Mouse (Mus musculus) spleen, postnatal 10 days (tissue): ENCODE measurements around the gene Lin7b.
A peak's percentile ranks its signal among the peaks of the same experiment; 100 is the strongest.

ENCODE experiments used
- DNase-seq, 2 experiments: peaks; one replicate each; pipeline ENCODE4 v3.0.0; 2021 to 2022; ENCODE audit warnings: low spot score in 2 of 2

Gene Lin7b

DNA sequence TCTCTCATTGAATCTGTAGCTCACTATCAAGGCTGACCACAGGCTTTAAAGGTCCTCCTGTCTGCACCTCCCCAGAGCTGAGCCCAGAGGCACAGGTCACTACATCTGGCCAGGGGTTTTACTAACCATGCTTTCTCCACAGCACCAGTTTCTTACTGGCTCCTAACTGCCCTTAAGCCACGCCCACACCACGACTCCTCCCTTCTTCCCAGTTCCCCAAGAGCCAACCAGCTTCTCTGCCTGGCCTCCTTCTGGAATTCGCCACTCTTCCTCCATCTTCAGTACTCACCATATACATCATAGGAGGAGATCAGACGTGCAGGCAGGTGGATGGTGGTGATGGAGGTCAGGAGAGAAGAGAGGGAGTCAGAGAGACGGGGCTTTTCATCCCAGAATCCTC lies 17.3 kb downstream of the Lin7b start:
- no peak for DNase-seq

DNA sequence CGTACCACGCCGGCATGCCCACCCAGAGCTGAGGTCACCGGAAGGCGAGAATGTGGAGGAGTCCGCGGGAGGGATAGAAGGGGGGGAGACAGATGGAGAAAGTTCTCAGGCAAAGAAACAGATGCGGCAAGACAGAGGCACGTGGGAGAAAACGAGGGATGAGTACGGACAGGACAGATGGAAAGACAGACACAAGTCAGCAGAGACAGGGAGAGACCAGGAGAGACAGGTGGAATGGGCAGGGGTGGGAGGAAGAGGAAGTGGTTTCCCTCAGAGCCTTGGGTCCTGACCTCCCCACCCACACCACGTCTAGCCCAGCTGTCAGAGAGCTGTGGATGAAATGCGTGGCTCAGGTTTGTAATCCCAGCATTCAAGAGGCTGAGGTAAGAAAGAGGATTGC lies 23.5 kb downstream of the Lin7b start:
- DNase-seq = no peak

DNA sequence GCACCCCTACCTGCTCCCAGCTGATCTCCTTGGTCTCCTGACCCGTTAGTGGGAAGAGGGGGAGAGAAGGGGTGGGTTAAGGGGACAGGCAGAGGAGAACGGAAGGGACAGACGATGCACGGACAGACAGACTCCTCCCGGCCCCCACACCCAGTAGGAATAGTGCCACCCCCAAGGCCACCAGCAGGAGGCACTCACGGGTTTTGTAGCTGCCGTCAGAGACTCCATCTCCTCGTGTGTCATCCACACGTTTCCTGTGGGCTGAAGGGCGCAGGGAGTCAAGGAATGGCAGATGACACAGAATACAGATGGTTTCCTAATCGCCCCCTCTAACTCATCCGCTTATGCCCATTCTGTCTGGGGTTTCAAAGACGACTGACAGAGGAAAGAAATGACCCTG lies 26.8 kb downstream of the Lin7b start:
- DNase-seq = peak in 1 of 2 experiments; percentile 54

DNA sequence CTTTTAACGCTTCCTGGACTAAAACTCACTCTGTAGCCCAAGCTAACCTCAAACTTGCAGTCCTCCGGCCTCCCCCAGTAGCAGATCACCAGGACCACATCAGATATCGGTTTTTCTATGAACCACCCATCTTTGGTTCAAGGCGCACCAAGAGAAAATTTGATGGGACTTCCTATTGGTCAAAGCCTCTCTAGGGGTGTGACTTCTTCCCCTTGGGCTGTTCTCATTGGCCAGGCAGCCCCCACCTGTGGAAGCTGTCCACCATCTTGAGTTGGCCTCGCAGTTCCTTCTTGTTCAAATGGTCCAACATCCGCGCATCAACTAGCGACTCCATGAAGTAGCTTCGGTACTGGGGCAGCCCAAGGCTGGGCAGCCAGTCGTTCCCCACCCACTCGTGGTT lies 28.3 kb downstream of the Lin7b start:
- no peak for DNase-seq

DNA sequence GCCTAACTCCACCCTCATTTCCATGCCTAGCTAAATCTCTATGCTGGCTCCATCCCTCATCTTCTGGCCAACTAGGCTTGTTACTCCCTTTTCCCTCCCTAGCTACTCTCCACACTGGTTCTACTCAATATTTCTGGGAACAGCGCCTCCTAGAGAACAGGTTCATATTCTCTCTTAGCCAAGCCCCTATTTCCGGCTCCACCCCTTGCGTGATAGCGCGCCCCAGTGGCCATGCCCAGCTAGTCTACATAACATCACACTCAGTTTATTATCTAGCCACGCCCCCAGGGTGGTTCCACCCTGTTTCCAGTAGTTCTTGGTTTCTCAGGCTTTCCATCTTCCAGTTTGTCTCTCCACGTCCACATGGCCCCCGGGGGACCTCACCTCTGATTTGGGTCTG lies 29.1 kb downstream of the Lin7b start:
- DNase-seq = peak; percentile 35 to 86

DNA sequence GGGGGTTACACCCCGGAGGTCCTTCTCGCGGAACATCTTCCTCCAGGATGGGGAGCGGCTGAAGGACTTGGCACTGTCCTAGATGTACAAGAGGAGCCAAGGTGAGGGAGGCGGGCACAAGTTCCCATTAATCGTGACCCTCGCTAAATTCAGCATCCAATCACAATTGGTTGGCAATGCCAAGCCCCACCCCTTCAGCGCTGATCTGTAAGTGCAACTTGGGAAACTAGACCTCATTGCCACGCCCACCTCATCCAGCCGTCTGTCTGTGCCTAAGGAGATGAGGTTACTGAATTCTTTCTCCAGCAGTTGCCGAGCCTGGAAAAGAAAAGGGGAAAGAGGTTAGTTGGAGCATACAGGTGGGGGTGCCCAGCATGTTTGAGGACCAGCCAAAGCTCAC lies 29.7 kb downstream of the Lin7b start:
- DNase-seq = peak; percentile 17 to 51

DNA sequence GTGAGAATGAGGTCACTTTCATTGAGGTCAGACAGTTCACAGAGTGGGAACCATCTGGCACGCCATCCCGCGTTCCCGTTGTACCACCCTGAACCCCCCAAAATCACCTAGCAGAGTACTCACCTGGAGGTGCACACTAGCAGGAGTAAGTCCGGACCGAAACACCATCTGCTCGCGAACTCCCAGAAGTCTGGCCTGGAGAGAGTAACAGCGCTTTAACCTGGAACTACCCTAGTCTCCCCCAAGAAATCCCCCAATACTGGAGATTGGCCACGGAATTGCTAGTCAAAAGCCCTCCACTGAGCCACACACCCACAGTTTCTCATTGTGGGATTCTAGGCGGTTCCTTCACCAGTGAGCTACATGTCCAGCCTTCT lies 30.3 kb downstream of the Lin7b start:
- DNase-seq = no peak

DNA sequence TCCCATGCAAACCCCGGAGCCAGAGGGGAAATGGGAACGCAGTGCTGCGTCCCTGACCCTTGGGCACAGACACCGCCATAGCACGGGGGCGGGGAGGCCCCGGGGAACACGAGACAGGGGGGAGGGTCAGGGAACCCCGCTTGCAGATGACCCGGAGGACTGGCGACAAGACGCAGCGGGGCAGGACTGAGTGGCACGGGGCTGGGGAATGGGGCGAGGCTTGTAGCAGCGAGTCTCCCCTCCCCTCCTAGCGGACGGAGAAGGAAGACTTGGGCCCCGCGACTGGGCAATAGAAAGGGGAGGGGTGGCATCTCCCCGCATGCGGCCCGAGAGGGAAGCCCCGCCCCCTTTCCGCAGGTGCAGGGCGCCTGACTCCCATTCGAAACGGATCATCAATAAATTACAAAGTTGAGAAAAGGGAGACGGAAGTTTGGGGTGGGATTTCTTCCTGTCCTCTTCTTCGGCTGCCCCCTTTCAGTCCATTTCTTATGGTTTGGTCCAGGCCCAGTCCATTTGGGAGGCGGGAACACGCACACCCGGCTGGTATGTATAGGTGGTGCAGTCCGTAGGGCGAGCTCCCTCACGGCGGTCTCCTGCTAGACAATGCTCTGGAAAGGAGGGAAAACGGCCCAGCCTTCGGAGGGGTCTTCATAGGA lies 30.8 kb downstream of the Lin7b start:
- peak; percentile 50 to 62 for DNase-seq

DNA sequence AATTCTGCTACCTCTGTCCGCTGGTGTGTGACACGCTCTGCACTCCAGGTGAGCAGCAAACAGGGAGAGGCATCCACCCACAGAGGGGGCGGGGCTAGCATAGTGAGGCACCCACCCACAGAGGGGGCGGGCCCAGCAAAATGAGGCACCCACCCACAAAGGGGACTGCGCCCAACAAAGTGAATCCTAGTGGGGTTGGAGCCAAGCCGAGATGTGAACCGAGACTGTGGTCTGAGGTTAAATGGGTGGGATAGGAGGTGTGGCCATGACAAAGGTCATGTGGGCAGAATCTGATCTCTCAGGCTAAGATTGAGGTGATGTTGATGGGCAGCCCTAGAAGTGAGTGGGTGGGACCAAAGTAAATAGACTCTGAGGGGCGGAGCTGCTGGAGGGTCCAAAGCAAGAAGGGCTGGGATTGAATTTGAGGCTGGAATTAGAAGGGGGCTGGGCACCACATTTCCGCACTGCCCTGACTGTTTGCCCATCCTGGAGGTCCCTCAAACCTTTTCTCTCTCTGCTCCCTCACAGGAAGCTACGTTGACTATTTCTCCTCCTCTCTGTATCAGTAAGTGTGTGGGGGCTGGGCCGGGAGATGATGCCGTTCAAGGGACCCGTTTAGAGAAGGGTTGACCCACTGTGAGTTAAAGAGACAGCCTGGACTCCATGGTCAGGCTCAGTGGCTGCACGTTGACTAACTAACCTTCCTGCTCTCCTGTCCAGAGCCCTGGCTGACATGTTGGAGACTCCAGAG lies 32.0 kb downstream of the Lin7b start:
- DNase-seq = peak in 1 of 2 experiments; percentile 47

DNA sequence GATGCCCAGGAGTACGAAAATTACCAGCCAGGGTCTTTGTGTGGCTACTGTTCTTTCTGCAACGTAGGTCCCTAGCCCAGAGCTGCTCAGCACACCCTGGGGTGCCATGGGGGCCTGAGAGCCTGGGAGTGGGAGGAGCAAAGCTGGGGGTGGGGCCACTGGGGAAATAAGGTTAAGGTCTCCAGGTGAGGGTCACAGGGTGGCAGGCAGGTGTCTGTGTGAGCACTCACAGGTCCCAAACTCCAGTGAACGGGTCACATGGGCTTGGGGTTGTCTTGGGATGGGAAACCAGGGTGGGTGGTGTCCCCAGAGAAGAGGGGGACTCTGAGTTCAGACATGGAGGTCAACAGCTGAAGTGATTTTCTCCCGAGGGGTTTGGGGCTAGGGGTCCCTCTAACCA lies 32.9 kb downstream of the Lin7b start:
- DNase-seq = no peak

DNA sequence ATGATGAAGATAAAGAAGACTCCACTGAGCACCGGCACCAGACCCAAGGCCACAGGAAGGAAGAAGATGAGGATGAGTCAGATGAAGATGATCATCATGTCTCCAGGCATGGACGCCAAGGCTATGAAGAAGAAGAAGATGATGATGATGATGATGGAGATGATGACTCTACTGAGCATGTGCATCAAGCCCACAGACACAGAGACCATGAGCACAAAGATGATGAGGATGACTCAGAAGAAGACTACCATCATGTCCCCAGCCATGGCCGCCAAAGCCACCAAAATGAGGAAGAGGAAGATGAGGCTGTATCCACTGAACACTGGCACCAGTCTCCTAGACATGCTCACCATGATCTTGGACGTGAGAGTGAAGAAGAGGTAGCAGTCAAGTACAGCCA lies 34.1 kb downstream of the Lin7b start:
- no peak for DNase-seq

DNA sequence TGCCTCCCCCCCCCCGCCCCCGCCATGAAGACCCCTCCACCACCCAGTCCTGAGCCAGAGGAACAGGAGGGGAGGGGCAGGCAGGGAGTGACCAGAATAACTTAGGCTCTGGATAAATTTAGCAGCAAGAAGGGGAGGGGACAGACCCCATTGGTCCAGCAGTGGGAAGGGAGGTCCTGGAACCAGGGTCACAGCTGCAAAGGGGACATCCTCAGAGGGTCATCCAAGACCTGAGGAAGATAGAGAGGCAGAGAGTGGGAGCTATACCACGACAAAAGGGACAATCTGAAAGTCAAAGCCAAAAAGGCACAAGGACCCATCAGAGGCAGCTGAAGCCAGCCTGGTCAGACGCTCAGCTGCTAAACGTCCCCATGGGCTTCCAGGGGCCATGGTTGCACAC lies 35.3 kb downstream of the Lin7b start, which contains the start of gene Hrc:
Hrc (plus strand) TSS at position 235 of the 400 bp plus-strand sequence.
- no peak for DNase-seq

DNA sequence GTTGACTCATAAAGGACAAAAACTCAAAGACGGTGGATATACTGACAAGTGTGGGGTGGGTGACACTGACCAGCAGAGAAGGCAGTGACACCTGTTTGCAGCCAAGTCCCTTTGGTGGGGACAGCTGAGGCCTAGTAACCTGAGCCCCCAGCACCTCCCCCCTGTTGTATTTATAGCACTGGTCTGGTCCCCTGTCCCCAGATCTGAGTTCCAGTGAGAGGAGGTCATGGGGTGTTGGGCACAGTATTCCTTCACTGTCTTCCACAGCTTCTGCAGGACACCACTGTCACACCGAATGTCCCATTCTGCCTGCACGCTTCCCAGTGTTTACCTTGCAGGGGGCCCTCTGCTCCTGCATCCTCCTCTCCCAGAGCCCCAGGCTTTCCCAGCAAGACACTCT lies 35.8 kb downstream of the Lin7b start:
- DNase-seq = no peak

DNA sequence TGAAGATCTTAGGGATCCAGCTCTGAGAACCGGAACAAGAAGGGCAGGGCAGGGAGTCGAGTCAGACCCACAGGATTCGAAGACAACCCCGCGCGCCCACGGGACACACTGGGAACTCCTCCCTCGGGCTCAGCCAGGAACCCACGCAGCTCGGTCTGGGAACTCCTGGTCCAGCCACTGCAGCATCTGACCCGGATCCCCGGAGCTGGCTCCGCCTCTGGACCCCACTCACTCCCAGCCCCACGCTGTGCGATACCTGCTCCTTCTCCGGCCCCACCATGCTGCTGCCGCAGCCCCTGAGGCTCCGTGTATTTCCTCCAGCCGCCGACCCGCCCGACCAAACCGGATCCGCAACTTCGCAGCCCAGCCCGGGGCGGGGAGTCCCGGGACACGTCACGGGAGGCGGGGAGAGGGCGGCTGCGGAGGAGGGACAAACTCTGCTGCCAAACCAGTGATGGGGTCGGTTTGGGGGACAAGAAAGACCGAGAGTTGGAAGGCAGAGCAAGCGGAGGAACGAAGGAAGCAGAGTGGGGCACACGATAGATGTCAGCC lies 36.9 kb downstream of the Lin7b start, which contains the start of gene Trpm4:
Trpm4 (minus strand) TSS at position 350 of the 552 bp plus-strand sequence.
- DNase-seq = peak; percentile 44 to 81

DNA sequence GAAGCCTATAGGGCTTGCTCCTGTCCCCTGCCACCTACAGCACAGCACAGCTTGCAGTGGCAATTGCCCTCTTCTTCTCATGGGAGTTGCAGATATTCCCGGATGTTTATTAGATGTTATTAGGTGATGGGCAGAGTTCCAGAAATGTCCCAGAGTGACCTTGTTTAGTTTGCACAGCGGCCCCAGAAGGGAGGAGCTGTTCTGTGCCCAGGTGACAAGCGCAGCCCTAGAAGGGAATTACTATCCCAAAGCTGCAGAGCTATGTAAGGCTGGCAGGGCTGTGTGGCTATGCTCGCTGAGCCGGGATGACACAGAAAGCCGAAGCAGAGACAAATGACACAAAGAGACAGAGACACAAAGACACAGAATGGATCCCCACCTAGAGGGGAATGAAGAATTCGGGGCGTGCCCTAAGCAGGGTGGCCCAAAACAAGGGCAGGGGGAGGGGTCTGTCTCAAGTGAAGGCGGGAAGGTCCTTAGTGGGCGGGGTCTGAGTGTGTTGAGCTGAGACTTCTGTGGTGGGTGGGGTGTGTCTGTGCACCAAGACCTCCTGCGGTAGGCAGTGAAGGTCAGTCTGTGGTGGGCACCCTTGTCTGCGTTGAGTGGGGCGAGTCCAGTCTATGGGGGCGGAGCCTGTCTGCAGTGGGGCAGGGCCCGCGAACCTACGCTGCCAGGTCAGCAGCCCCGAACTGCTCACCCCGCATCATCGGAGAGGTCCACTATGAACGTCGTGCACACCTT lies 37.5 kb downstream of the Lin7b start:
- DNase-seq = peak in 1 of 2 experiments; percentile 37

DNA sequence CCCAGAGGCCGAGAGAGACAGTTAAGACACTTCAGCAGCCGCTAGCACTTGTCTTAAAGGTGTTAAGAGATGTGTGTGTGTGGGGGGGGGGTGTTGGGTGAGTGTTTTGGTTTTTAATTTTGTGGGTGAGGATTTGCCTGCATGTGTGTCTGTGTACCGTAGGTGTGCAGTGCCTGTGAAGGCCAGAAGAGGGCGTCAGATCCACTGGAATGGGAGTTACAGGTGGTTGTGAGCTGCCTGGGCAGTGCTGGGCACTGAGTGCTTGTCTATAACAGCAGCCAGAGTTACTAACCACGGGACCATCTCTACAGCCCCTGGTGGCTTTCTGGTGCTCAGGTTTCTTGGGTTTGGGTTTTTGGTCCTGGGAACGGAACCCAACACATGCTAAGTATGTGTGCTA lies 38.9 kb downstream of the Lin7b start:
- no peak for DNase-seq

DNA sequence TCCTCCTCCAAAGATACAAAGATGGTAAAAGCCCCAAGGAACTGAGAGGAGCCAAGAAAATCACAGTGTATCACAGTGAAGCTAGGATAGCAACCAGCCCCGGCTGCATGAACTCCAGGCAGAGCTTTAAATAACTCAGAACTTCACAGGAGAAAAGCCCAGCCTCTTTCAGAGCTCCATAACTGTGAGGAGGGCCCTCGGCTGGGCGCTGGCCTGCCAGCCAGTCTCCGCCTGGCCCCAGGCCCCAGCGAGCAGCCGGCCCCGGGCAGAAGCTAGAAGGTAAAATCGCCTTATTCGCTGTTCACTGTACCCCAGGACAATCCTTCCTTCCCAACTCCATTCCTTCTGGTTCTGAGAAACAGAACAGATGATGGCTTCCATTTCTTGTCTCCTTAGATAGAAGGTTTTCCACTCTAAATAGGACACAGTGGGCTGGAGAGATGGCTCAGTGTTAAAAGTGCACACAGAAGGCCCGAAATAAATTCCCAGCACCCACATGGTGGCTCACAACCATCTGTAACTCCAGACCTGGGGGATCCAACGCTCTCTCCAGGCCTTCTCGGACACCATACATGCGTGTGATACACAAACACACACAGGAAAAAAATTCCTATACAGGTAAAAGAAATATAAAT lies 41.4 kb downstream of the Lin7b start:
- DNase-seq = no peak

DNA sequence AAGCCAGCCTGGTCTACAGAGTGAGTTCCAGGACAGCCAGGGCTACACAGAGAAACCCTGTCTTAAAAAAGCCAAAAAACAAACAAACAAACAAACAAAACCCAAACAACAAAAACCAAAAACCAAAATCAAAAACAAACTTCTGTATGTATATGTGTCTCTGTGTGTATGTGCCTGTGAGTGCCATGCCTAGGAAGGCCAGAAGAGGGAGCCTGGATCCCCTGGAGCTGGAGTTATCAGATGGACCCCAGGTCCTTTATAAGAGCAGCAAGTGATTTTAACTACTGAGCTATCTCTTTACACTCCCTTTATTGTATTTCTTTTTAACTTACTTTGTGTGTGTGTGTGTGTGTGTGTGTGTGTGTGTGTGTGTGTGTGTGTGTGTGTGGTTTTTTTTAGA lies 44.6 kb downstream of the Lin7b start:
- DNase-seq = no peak

DNA sequence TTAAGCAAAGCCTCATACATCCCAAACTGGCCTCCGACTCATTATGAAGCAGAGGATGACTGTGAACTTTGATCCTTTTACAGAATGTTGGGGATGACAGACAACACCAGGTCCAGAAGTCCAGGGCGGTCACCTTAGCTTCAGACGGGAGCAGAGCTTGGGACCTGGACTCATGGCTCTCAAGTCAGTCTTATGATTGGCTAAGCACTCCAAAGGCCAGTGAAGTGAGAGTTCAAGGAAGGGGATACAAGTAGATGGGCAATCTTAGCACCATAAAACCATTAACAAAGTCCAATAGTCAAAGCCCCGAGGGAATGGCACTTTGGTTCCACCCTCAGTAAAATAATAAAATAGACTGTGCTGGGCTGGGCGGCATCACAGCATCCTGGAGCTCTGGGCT lies 47.3 kb downstream of the Lin7b start:
- no peak for DNase-seq

DNA sequence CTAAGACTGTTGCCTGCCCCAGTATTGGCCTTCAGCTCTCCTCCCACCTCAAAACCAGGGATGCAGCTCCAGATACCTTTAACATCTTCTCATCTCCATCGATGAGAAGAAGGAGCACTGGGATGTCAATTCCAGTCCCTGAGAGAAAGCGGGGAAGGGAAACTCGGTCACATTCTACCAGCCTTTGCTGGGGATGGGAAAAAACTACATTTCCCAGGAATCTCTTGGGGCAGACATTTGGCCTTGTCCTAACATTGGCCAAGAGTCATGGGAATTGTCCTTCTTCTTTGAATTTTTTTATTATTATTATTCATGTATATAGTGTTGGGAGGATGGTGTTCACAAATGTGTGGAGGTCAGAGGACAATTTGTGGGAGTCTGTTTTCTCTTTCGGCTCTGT lies 48.1 kb downstream of the Lin7b start:
- DNase-seq = no peak
